Mouse (Mus musculus): Measurements from ENCODE around the gene Sall4.

The Sall4 gene

DNA sequence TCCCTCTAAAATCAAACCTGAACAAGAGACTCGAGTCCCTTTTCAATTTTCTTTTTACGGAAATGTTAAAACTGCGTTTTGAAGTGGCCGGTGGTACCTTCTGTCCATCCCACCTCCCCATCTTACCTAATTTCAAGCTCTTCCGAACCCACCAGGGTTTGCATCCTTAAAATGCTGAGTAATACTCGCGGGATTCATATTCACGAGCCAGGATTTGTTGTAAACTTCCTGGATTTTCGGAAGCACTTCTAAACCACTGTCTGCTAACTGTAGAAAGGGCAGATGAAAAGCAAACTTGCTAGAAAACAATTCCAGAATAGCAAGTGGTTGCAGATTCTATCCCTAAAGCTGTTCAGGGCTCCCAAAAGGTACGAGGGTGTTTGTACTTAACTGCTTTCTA is at the start of gene Sall4:
Gene Sall4 (minus strand): TSS at position 362 of the 400 bp plus-strand sequence.
- no peak for DNase-seq (ENCODE audit: low spot score in 2 of 2)

DNA sequence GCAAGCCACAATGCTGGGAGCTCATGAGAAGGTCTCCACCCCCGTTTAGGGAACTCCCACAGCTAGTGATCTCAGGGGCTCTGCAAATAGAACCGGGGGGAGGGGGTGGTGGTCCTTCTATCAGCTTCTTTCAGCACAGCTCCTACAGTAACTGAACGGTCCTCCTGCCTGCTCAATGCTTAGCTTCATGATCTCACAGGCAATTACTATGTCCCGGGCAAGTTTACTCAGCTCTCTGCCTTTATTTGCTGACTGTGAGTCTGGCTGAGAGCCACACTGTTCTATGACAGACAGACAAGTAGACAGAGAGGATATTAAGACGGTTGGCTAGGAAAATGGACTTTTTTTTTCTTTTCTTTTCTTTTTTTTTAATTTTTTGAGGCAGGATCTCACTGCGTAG is 45.5 kb upstream of the Sall4 start:
- DNase-seq (ENCODE audit: low spot score in 2 of 2) = no peak

DNA sequence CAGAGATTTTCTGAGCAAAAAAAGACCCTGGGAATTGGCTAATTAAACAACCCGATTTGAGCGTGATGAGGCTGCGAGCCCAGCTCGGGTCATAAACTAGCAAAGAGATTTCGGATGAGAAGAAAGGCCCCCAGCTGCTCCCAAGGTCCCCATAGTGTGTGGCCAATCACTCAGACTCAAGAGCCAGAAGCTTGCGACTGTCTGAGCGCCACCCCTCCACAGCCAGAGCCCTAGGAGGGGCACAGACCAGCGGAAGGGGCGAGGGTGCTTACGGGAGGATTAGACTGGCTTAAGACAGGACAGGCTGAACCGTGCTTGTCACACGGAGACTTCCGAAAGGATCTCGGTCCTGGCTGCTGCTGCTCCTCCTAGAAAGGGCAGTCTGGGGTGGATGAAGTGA is 42.2 kb upstream of the Sall4 start:
- DNase-seq (ENCODE audit: low spot score in 2 of 2) = no peak

GRCm38 (mm10) chr2:168807681-168808080 is 39.9 kb upstream of the Sall4 start:
- DNase-seq (ENCODE audit: low spot score in 2 of 2) = no peak

DNA sequence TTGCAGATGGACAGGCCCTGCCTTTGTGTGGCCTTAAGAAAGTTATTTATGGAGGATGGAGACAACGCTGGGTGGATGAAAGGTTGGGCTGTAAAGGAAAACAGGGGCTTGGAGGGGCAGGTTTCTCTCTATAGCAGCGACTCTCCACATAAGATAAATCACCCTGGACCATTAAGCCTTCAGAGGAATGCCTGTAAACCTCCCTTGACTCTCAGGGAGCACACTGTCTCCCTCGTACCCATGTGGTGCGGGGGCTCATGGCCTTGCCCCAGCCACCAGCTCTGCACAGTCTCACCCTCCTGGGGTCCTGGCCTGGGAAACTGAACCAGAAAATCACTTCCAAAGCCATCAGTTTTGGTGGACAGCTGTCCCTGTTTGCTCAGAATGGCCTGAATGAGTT is 36.1 kb upstream of the Sall4 start:
- DNase-seq (ENCODE audit: low spot score in 2 of 2) = no peak

DNA sequence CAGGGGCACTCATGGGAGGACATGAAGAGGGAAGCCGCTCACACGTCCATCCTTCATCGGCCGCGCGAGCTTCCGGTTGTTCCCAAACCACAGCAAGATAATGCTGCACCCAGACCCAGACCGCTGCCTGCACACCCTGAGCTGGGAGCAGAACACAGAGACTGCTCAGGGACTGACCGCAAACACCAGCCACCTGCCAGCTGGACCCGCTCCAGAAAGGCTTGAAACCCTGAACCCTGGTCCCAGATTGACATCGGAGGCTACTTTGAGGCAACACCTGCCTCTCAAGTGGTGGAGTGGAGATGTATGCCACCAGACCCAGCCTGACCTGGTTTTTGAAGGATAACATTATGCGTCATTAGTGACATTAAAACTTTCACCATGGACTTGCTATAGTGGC is 31.6 kb upstream of the Sall4 start:
- DNase-seq (ENCODE audit: low spot score in 2 of 2) = no peak

DNA sequence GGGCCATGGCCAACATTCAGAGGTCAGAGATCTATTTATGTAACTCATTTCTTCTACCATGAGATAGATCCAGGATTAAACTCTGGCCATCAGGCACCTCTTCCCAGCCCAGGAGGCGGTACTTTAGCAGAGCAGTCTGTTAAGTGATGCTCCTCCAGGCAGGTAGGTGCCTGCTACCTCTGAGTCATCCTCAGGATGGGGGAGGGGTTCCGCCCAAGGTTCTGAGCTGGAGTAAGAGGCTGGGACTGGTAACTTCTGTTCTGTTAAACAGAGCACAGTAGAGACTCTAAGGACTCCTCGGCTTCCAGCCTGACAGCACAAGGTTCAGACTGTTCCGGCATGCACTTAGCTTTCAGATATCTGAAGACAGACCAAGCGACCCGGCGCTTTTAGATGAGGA is 31.2 kb upstream of the Sall4 start:
- DNase-seq (ENCODE audit: low spot score in 2 of 2) = no peak

DNA sequence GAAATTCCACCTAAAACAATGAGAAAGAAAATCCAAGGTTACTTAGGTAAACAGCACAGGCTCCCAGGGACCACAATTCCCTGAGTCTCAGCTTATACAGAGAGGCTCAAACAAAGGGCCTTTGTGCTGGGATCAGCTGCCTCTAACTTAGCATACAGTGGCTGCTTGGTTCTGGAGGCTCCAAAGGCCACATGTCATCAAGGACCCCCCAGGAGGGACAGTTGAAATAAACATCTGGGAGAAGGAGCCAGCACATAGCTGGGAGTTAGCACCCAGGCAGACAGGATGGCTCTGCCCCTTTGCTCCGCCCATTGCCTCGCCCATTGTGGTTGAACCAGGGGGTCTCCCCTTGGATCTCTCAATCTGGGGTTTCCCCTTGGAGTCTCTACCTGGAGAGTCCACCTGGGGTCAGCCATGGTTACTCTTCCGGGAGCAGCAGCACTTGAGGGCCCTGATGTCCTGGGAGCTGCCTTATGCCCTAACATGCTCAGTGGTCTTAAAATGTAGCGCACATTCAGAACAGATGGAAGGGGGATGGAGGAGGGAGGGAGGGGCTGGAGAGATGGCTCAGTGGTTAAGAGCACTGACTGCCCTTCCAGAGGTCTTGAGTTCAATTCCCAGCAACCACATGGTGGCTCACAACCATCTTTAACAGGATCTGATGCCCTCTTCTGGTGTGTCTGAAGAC is 23.5 kb upstream of the Sall4 start:
- no peak for DNase-seq (ENCODE audit: low spot score in 2 of 2)

- DNase-seq (ENCODE audit: low spot score in 2 of 2) = no peak
Measured at GRCm38 (mm10) chr2:168786174-168786573, 18.4 kb upstream of the Sall4 start.

- DNase-seq (ENCODE audit: low spot score in 2 of 2) = no peak
Measured at GRCm38 (mm10) chr2:168780596-168780995, 12.9 kb upstream of the Sall4 start.

DNA sequence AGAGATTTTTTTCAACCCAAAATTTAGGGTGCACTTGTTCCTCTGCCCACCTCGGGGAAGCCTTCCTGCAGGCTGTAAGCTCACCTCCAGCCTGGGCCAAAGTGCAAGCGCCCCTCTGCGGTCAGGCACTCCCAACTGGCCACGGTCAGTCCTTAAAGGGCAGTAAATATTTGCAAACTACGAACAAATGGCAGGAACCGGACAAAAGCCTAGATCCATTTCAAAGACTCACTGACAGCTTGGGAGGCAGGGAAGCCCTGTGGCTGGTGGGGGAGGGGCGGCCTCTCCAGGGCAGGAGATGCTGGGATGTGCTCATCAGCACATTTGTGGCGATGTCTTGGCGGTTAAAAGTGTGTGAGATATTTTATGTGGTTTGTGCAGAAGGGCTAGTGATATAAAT is 12.3 kb upstream of the Sall4 start:
- no peak for DNase-seq (ENCODE audit: low spot score in 2 of 2)

GRCm38 (mm10) chr2:168777481-168777880 is 9.7 kb upstream of the Sall4 start:
- no peak for DNase-seq (ENCODE audit: low spot score in 2 of 2)

- DNase-seq (ENCODE audit: low spot score in 2 of 2) = no peak
Measured at GRCm38 (mm10) chr2:168776238-168776637, 8.5 kb upstream of the Sall4 start.

- no peak for DNase-seq (ENCODE audit: low spot score in 2 of 2)
Measured at GRCm38 (mm10) chr2:168769259-168769658, 1.5 kb upstream of the Sall4 start.

GRCm38 (mm10) chr2:168766538-168767361 is 993 bp downstream of the Sall4 start:
- no peak for DNase-seq (ENCODE audit: low spot score in 2 of 2)

- DNase-seq (ENCODE audit: low spot score in 2 of 2) = no peak
Measured at GRCm38 (mm10) chr2:168765696-168766537, 1.8 kb downstream of the Sall4 start.

GRCm38 (mm10) chr2:168765065-168765681 is 2.6 kb downstream of the Sall4 start:
- no peak for DNase-seq (ENCODE audit: low spot score in 2 of 2)

GRCm38 (mm10) chr2:168764460-168764867 is 3.3 kb downstream of the Sall4 start:
- no peak for DNase-seq (ENCODE audit: low spot score in 2 of 2)

DNA sequence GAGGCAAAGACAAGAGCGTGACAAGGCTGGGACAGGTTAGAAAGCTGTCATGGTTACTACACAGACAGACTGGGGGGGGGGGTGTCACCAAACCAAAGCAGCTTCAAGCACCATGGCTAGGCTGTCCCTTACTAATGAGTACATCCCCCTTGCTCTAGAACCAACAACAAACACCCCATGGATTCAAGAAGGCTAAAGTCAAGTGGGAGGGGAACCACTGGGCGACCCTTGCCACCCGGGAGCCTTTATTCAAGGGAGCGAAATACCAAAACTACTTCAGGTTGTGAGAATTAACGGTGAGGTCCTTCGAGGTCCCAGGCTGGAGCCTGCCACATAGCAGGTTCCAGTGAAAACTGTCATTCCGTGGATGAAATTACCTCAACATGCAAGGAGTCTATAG is 4.0 kb downstream of the Sall4 start:
- no peak for DNase-seq (ENCODE audit: low spot score in 2 of 2)

- no peak for DNase-seq (ENCODE audit: low spot score in 2 of 2)
Measured at GRCm38 (mm10) chr2:168762411-168762815, 5.3 kb downstream of the Sall4 start.

DNA sequence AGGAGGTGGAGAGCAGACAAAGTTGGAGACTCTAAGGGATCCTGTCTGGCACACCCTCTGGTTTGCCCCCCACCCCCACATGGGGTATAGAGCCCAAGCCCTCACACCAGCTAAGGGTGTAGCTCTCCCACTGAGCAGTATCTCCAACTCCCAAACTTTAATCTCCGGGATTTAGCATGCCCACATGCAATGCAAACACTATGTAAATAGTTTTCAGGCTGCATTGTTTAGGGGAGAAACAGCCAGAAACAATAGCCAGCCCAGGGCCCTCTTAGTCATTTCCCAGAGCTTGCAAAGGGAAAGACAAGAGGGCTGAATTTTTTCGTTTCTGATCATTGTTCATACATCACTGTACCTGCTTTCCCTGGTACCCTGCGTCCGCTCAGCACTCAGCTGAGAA is 5.8 kb downstream of the Sall4 start:
- DNase-seq (ENCODE audit: low spot score in 2 of 2) = no peak

- DNase-seq (ENCODE audit: low spot score in 2 of 2) = no peak
Measured at GRCm38 (mm10) chr2:168761141-168761540, 6.6 kb downstream of the Sall4 start.

Measured in spleen, postnatal 36 days (tissue).